Mouse (Mus musculus) retina, embryonic 14.5 days (tissue): Measurements from ENCODE around the gene Kctd20.
"Not testable (repeated sequence)": the region's sequence is repeated elsewhere in the genome, so short reads cannot be mapped to it uniquely, and the experiment has no call there.

Source experiments
- DNase-seq: peaks from one replicate; pipeline ENCODE4 v3.0.0-alpha.2; 2015; ENCODE audit warnings: low spot score

Kctd20 gene

GRCm38 (mm10) chr17:28984724-28985420, 33.1 kb downstream of the Kctd20 start:
- no peak for DNase-seq

- peak; percentile 60 for DNase-seq
Observed at GRCm38 (mm10) chr17:28986833-28987232, 35.1 kb downstream of the Kctd20 start.

GRCm38 (mm10) chr17:28987713-28988112, 36.0 kb downstream of the Kctd20 start:
- DNase-seq: peak; percentile 73

GRCm38 (mm10) chr17:28988291-28988690, 36.5 kb downstream of the Kctd20 start:
- DNase-seq: no peak

GRCm38 (mm10) chr17:28988996-28989395, 37.2 kb downstream of the Kctd20 start:
- no peak for DNase-seq

GRCm38 (mm10) chr17:28990060-28990459, 38.3 kb downstream of the Kctd20 start:
- DNase-seq: no peak

GRCm38 (mm10) chr17:28991286-28991685, 39.5 kb downstream of the Kctd20 start:
- no peak for DNase-seq

GRCm38 (mm10) chr17:28992105-28992504, 40.4 kb downstream of the Kctd20 start:
- DNase-seq: no peak

- not testable (repeated sequence) for DNase-seq
Observed at GRCm38 (mm10) chr17:28993004-28993403, 41.3 kb downstream of the Kctd20 start.

- DNase-seq: no peak
Observed at GRCm38 (mm10) chr17:28994615-28995014, 42.9 kb downstream of the Kctd20 start.

GRCm38 (mm10) chr17:29000465-29000864, 48.7 kb downstream of the Kctd20 start:
- DNase-seq: no peak

- no peak for DNase-seq
Observed at GRCm38 (mm10) chr17:29003740-29004139, 52.0 kb downstream of the Kctd20 start.

GRCm38 (mm10) chr17:29005002-29005401, 53.3 kb downstream of the Kctd20 start:
- no peak for DNase-seq

GRCm38 (mm10) chr17:29006812-29007211, 55.1 kb downstream of the Kctd20 start:
- DNase-seq: no peak

- no peak for DNase-seq
Observed at GRCm38 (mm10) chr17:29007243-29007640, 55.5 kb downstream of the Kctd20 start.

GRCm38 (mm10) chr17:29007641-29008325, 56.0 kb downstream of the Kctd20 start, which contains the start of gene Stk38:
TSS of gene Stk38 (minus strand) at chr17:29007995.
- peak; percentile 91 for DNase-seq

- DNase-seq: no peak
Observed at GRCm38 (mm10) chr17:29008326-29008650, 56.5 kb downstream of the Kctd20 start.

- no peak for DNase-seq
Observed at GRCm38 (mm10) chr17:29009181-29009580, 57.4 kb downstream of the Kctd20 start.

- DNase-seq: no peak
Observed at GRCm38 (mm10) chr17:29014235-29014634, 62.5 kb downstream of the Kctd20 start.

GRCm38 (mm10) chr17:29015638-29016037, 63.9 kb downstream of the Kctd20 start:
- DNase-seq: peak; percentile 61

- DNase-seq: no peak
Observed at GRCm38 (mm10) chr17:29016705-29017104, 65.0 kb downstream of the Kctd20 start.

- DNase-seq: no peak
Observed at GRCm38 (mm10) chr17:29018292-29018984, 66.7 kb downstream of the Kctd20 start.
